Mouse (Mus musculus) intestine, embryonic 15.5 days (tissue): ENCODE data around the gene Zfhx3. TPM values are rescaled to one million over a fixed set of nuclear protein-coding genes. Genes with fewer than 3 reads are reported as not detected.

Experiments
- ATAC-seq: fragments of 200-750 bp; cut with Nextera tagmentation; 2 replicates; pipeline ENCODE4 v1.8.0; 2017; ENCODE audit warnings: moderate TSS enrichment, moderate library complexity
- H3K27ac ChIP-seq: fragments of 300-500 bp; sonication (generic); 2 replicates; pipeline ENCODE4 v1.5.1; 2015; ENCODE audit warnings: mild to moderate bottlenecking, inconsistent platforms
- H3K27me3 ChIP-seq: fragments of 300-500 bp; sonication (generic); replicated peaks from 2 replicates; pipeline ENCODE4 v1.6.1; 2015; ENCODE audit warnings: inconsistent platforms
- H3K36me3 ChIP-seq: fragments of 300-500 bp; sonication (generic); 2 replicates; pipeline ENCODE4 v1.6.1; 2015; ENCODE audit warnings: inconsistent platforms
- H3K4me1 ChIP-seq: fragments of 300-500 bp; sonication (generic); replicated peaks from 2 replicates; pipeline ENCODE4 v1.6.1; 2015; ENCODE audit warnings: inconsistent platforms
- H3K4me2 ChIP-seq: fragments of 300-500 bp; sonication (generic); replicated peaks from 2 replicates; pipeline ENCODE4 v1.6.1; 2015; ENCODE audit warnings: mild to moderate bottlenecking, inconsistent platforms
- H3K4me3 ChIP-seq: fragments of 300-500 bp; sonication (generic); replicated peaks from 2 replicates; pipeline ENCODE4 v1.5.1; 2015; ENCODE audit warnings: inconsistent platforms
- H3K9ac ChIP-seq: fragments of 300-500 bp; sonication (generic); 2 replicates; pipeline ENCODE4 v1.6.1; 2015; ENCODE audit warnings: inconsistent platforms
- H3K9me3 ChIP-seq: fragments of 300-500 bp; sonication (generic); 2 replicates; pipeline ENCODE4 v1.6.1; 2016; ENCODE audit warnings: inconsistent platforms
- WGBS: fragments of 180-500 bp; shearing (Covaris S2); methylation state at CpG from one replicate; pipeline ENCODE4 v1.1.7; 2015; 5-methylcytosine and 5-hydroxymethylcytosine counted together
- polyA plus RNA-seq: library from polyadenylated mRNA; unstranded; fragments of >200 nt; fragmentation: Nextera tagmentation; extraction: Ambion mirVana; gene quantifications from 2 replicates; pipeline ENCODE4 v1.2.1, GENCODE M21; 2015

Gene Zfhx3
- polyA plus RNA-seq, 1 experiment from 2014 or later = 11.5 TPM

- Histone ChIP-seq H3K4me3 (no peak overlapping the region), H3K4me2 (no peak overlapping the region), H3K4me1 (0 out of 2 replicates have a peak, but pooled peaks cover 5% of the 10 kb centered on the region), H3K36me3 (no peaks in the 10 kb centered on the region), H3K27ac (no peak overlapping the region), H3K9ac (no peak overlapping the region), H3K27me3 (no peaks in the 10 kb centered on the region), H3K9me3 (no peaks in the 10 kb centered on the region)
- 55% methylated on average over 10 of the region's 11 CpGs for WGBS
- 0 out of 2 replicates have a peak, but pooled peaks have one; percentile 11 for ATAC-seq
These were observed 904.4 kb downstream of the Zfhx3 start for GRCm38 (mm10) chr8:108846827-108847226.

- no peaks in the 10 kb centered on the region for H3K36me3 ChIP-seq
- H3K27ac ChIP-seq = no peak overlapping the region
- 0 out of 2 replicates have a peak, but pooled peaks cover 5% of the 10 kb centered on the region for H3K4me1 ChIP-seq
- peak; percentile 86 for ATAC-seq
- H3K9ac ChIP-seq = no peak overlapping the region
- no peaks in the 10 kb centered on the region for H3K27me3 ChIP-seq
- WGBS = 69% methylated on average over 2 of the region's 2 CpGs
- no peak overlapping the region for H3K4me3 ChIP-seq
- H3K9me3 ChIP-seq = no peaks in the 10 kb centered on the region
- H3K4me2 ChIP-seq = no peak overlapping the region
These were observed 904.9 kb downstream of the Zfhx3 start for GRCm38 (mm10) chr8:108847356-108847755.

GRCm38 (mm10) chr8:108848484-108848883 lies 906.0 kb downstream of the Zfhx3 start:
- no peak overlapping the region for H3K4me2 ChIP-seq
- no peaks in the 10 kb centered on the region for H3K27me3 ChIP-seq
- 72% methylated on average over 3 of the region's 3 CpGs for WGBS
- no peak overlapping the region for H3K27ac ChIP-seq
- no peak for ATAC-seq
- H3K4me1 ChIP-seq = peaks cover 10% of the 10 kb centered on the region; the same call in 1 of the 2 replicates
- no peak overlapping the region for H3K9ac ChIP-seq
- H3K9me3 ChIP-seq = no peaks in the 10 kb centered on the region
- H3K4me3 ChIP-seq = no peak overlapping the region
- H3K36me3 ChIP-seq = no peaks in the 10 kb centered on the region

GRCm38 (mm10) chr8:108853028-108853427 lies 910.6 kb downstream of the Zfhx3 start:
- Histone ChIP-seq H3K4me1 (peaks cover 5% of the 10 kb centered on the region; the same call in 1 of the 2 replicates), H3K9me3 (no peaks in the 10 kb centered on the region), H3K4me3 (no peak overlapping the region), H3K9ac (no peak overlapping the region), H3K27me3 (no peaks in the 10 kb centered on the region), H3K36me3 (peaks cover 5% of the 10 kb centered on the region; the same call in 1 of the 2 replicates), H3K27ac (no peak overlapping the region), H3K4me2 (no peak overlapping the region)
- no peak for ATAC-seq
- 78% methylated on average over 10 of the region's 10 CpGs for WGBS

GRCm38 (mm10) chr8:108854444-108855102 lies 912.1 kb downstream of the Zfhx3 start:
- Histone ChIP-seq H3K36me3 (peaks cover 5% of the 10 kb centered on the region; the same call in 1 of the 2 replicates), H3K9ac (no peak overlapping the region), H3K9me3 (no peaks in the 10 kb centered on the region), H3K27me3 (no peaks in the 10 kb centered on the region), H3K4me2 (no peak overlapping the region), H3K4me1 (peaks cover 5% of the 10 kb centered on the region; the same call in 1 of the 2 replicates), H3K27ac (no peak overlapping the region), H3K4me3 (no peak overlapping the region)
- ATAC-seq = no peak
- WGBS = 60% methylated on average over 12 of the region's 12 CpGs

GRCm38 (mm10) chr8:108859001-108859400 lies 916.6 kb downstream of the Zfhx3 start:
- Histone ChIP-seq H3K4me1 (no peaks in the 10 kb centered on the region; the same call in 1 of the 2 replicates), H3K4me2 (no peak overlapping the region), H3K9ac (no peak overlapping the region), H3K4me3 (no peak overlapping the region), H3K27ac (no peak overlapping the region), H3K36me3 (peaks cover 5% of the 10 kb centered on the region; the same call in 1 of the 2 replicates), H3K27me3 (no peaks in the 10 kb centered on the region), H3K9me3 (no peaks in the 10 kb centered on the region)
- ATAC-seq = no peak
- WGBS = 84% methylated on average over 8 of the region's 8 CpGs

GRCm38 (mm10) chr8:108859983-108860382 lies 917.5 kb downstream of the Zfhx3 start:
- Histone ChIP-seq H3K27me3 (no peaks in the 10 kb centered on the region), H3K27ac (no peak overlapping the region), H3K4me3 (no peak overlapping the region), H3K4me2 (no peak overlapping the region), H3K9me3 (no peaks in the 10 kb centered on the region), H3K4me1 (no peaks in the 10 kb centered on the region; the same call in 1 of the 2 replicates), H3K36me3 (peaks cover 5% of the 10 kb centered on the region; the same call in 1 of the 2 replicates), H3K9ac (no peak overlapping the region)
- WGBS = 67% methylated on average over 9 of the region's 9 CpGs
- no peak for ATAC-seq

- Histone ChIP-seq H3K4me2 (no peak overlapping the region), H3K9ac (no peak overlapping the region), H3K36me3 (no peaks in the 10 kb centered on the region), H3K4me3 (no peak overlapping the region), H3K27ac (no peak overlapping the region), H3K9me3 (no peaks in the 10 kb centered on the region), H3K4me1 (peaks cover 10% of the 10 kb centered on the region), H3K27me3 (no peaks in the 10 kb centered on the region)
- ATAC-seq = no peak
- 92% methylated on average over 10 of the region's 10 CpGs for WGBS
These were observed 921.0 kb downstream of the Zfhx3 start for GRCm38 (mm10) chr8:108863440-108863839.

- no peak overlapping the region for H3K4me2 ChIP-seq
- no peak for ATAC-seq
- no peaks in the 10 kb centered on the region for H3K9me3 ChIP-seq
- H3K36me3 ChIP-seq = no peaks in the 10 kb centered on the region
- H3K4me1 ChIP-seq = peaks cover 13% of the 10 kb centered on the region
- H3K27ac ChIP-seq = no peak overlapping the region
- no peaks in the 10 kb centered on the region for H3K27me3 ChIP-seq
- H3K4me3 ChIP-seq = no peak overlapping the region
- WGBS = 91% methylated on average over 7 of the region's 7 CpGs
- no peak overlapping the region for H3K9ac ChIP-seq
These were observed 924.0 kb downstream of the Zfhx3 start for GRCm38 (mm10) chr8:108866430-108866829.

- no peaks in the 10 kb centered on the region for H3K36me3 ChIP-seq
- no peak overlapping the region for H3K27ac ChIP-seq
- no peaks in the 10 kb centered on the region for H3K27me3 ChIP-seq
- no peaks in the 10 kb centered on the region for H3K9me3 ChIP-seq
- no peak overlapping the region for H3K9ac ChIP-seq
- WGBS = 66% methylated on average over 13 of the region's 13 CpGs
- no peak overlapping the region for H3K4me3 ChIP-seq
- peak; percentile 76 for ATAC-seq
- H3K4me2 ChIP-seq = no peak overlapping the region
- H3K4me1 ChIP-seq = peaks cover 13% of the 10 kb centered on the region
These were observed 925.2 kb downstream of the Zfhx3 start for GRCm38 (mm10) chr8:108867482-108868258.

- Histone ChIP-seq H3K9ac (no peak overlapping the region), H3K9me3 (no peaks in the 10 kb centered on the region), H3K27ac (no peak overlapping the region), H3K4me2 (no peak overlapping the region), H3K4me1 (peaks cover 13% of the 10 kb centered on the region), H3K4me3 (no peak overlapping the region), H3K36me3 (no peaks in the 10 kb centered on the region), H3K27me3 (no peaks in the 10 kb centered on the region)
- 71% methylated on average over 14 of the region's 14 CpGs for WGBS
- peak; percentile 28; the same call in 1 of the 2 replicates for ATAC-seq
These were observed 926.0 kb downstream of the Zfhx3 start for GRCm38 (mm10) chr8:108868259-108869090.

GRCm38 (mm10) chr8:108869420-108869819 lies 927.0 kb downstream of the Zfhx3 start:
- no peak for ATAC-seq
- H3K4me2 ChIP-seq = no peak overlapping the region
- H3K9me3 ChIP-seq = no peaks in the 10 kb centered on the region
- H3K4me1 ChIP-seq = peaks cover 13% of the 10 kb centered on the region
- no peak overlapping the region for H3K9ac ChIP-seq
- H3K4me3 ChIP-seq = no peak overlapping the region
- no peaks in the 10 kb centered on the region for H3K36me3 ChIP-seq
- no peaks in the 10 kb centered on the region for H3K27me3 ChIP-seq
- WGBS = 83% methylated on average over 3 of the region's 3 CpGs
- no peak overlapping the region for H3K27ac ChIP-seq
